ENCODE assay signal across 13 mouse cellular contexts in genomic region chr14:54736555-54737552, GRCm38 (mm10). TPM values are rescaled to one million over a fixed set of nuclear protein-coding genes. Genes with fewer than 3 reads are reported as not detected.
A peak's percentile ranks its signal among the peaks of the same experiment; 100 is the strongest.
DNase-seq lines count a peak whose midpoint lies in the region; ATAC-seq lines count a peak whose summit lies in the region.
"Had no signal": no experiment of that assay in that cellular context is flagged by ENCODE, and none has a peak within 500 bp of the region (broad histone marks: within the 10 kb centered on the region; RNA-seq: fewer than 3 reads in every experiment).

No protein-coding gene starts in this region.

- no peak overlapping the region for H3K4me2 ChIP-seq in midbrain, embryonic 15.5 days
- H3K4me2 ChIP-seq: kidney, embryonic 15.5 days; liver, embryonic 13.5 days; stomach, embryonic 15.5 days had no signal

- no peak for DNase-seq in frontal cortex, postnatal 25 days (ENCODE audit: low spot score in 2 of 2)
- peak; percentile 44 for DNase-seq in NIH3T3 (ENCODE audit: low read depth)
- DNase-seq in frontal cortex, postnatal 10 days (ENCODE audit: low spot score in 2 of 2) = peak; percentile 34 to 54
- DNase-seq in lung, postnatal 14 days = no peak
- no peak for DNase-seq in ovary, postnatal 14 days (ENCODE audit: low spot score)
- DNase-seq: liver, embryonic 13.5 days had no signal

- no peak overlapping the region for H3K9ac ChIP-seq in midbrain, embryonic 15.5 days
- H3K9ac ChIP-seq: kidney, embryonic 15.5 days; liver, embryonic 13.5 days; stomach, embryonic 15.5 days had no signal

- ATAC-seq in frontal cortex, adult (ENCODE audit: low TSS enrichment) = peak; percentile 68
- ATAC-seq in midbrain, embryonic 15.5 days (replicated peaks) = peak; percentile 78
- ATAC-seq in erythroblast, adult 5-6 weeks (replicated peaks; ENCODE audit: low FRiP score, poor library complexity, severe bottlenecking) = no peak

- peaks cover 11% of the 10 kb centered on the region for H3K4me1 ChIP-seq in midbrain, embryonic 15.5 days
- H3K4me1 ChIP-seq: stomach, embryonic 15.5 days had no signal

- H3K27me3 ChIP-seq in midbrain, embryonic 15.5 days (replicated peaks) = no peaks in the 10 kb centered on the region
- H3K27me3 ChIP-seq: kidney, embryonic 15.5 days; liver, embryonic 13.5 days; stomach, embryonic 15.5 days had no signal

- H3K9me3 ChIP-seq in midbrain, embryonic 15.5 days = no peaks in the 10 kb centered on the region
- H3K9me3 ChIP-seq: kidney, embryonic 15.5 days; liver, embryonic 13.5 days; stomach, embryonic 15.5 days had no signal

- no peak overlapping the region for H3K4me3 ChIP-seq in midbrain, embryonic 15.5 days
- H3K4me3 ChIP-seq: kidney, embryonic 15.5 days; liver, embryonic 13.5 days; stomach, embryonic 15.5 days had no signal

- H3K36me3 ChIP-seq in midbrain, embryonic 15.5 days (replicated peaks) = no peaks in the 10 kb centered on the region
- H3K36me3 ChIP-seq: kidney, embryonic 15.5 days; liver, embryonic 13.5 days; stomach, embryonic 15.5 days had no signal

- peak overlapping the region; percentile 42; the same call in 1 of the 2 replicates for H3K27ac ChIP-seq in midbrain, embryonic 15.5 days
- H3K27ac ChIP-seq: kidney, embryonic 15.5 days; liver, embryonic 13.5 days; stomach, embryonic 15.5 days had no signal

- WGBS in midbrain, embryonic 15.5 days = 35% methylated on average over 14 of the region's 14 CpGs

RNA-seq across cellular contexts. Expression of gene Cebpe, which starts 24.9 kb away (rescaled TPM):
- 0.13 TPM in 1 of 2 replicates, not detected in the other for polyA plus RNA-seq in midbrain, embryonic 15.5 days (2015; fragmentation: Nextera tagmentation; extraction: Ambion mirVana)
- total RNA-seq in erythroblast, adult 5-6 weeks (2015; ENCODE audit: low replicate concordance) = 22.4 and 29.4 TPM in 2 replicates
- 27.7 and 53.0 TPM in 2 replicates for total RNA-seq in erythroblast, adult 5-6 weeks (2017; ENCODE audit: low replicate concordance)
- total RNA-seq: gastrocnemius, postnatal 36 days had no signal
- polyA plus RNA-seq: C2C12 had no signal

RNA-seq across cellular contexts. Expression of gene Gm29776, which starts 38.2 kb away (rescaled TPM):
- 0.32 and 0.37 TPM in 2 replicates for polyA plus RNA-seq in midbrain, embryonic 15.5 days (2015; fragmentation: Nextera tagmentation; extraction: Ambion mirVana)
- not detected in 2 replicates for total RNA-seq in erythroblast, adult 5-6 weeks (2015; ENCODE audit: low replicate concordance)
- total RNA-seq in erythroblast, adult 5-6 weeks (2017; ENCODE audit: low replicate concordance) = not detected in 2 replicates
- total RNA-seq: gastrocnemius, postnatal 36 days had no signal
- polyA plus RNA-seq: C2C12 had no signal

RNA-seq across cellular contexts. Expression of gene Slc7a8, which starts 44.9 kb away (rescaled TPM):
- 8.9 and 9.9 TPM in 2 replicates for polyA plus RNA-seq in midbrain, embryonic 15.5 days (2015; fragmentation: Nextera tagmentation; extraction: Ambion mirVana)
- total RNA-seq in erythroblast, adult 5-6 weeks (2015; ENCODE audit: low replicate concordance) = 7.7 and 10.8 TPM in 2 replicates
- total RNA-seq in erythroblast, adult 5-6 weeks (2017; ENCODE audit: low replicate concordance) = 1.4 and 1.8 TPM in 2 replicates
- polyA plus RNA-seq: C2C12 had no signal

RNA-seq across cellular contexts. Expression of gene Acin1, which starts 50.1 kb away (rescaled TPM):
- 145 TPM in 2 replicates for polyA plus RNA-seq in midbrain, embryonic 15.5 days (2015; fragmentation: Nextera tagmentation; extraction: Ambion mirVana)
- total RNA-seq in erythroblast, adult 5-6 weeks (2015; ENCODE audit: low replicate concordance) = 173 and 217 TPM in 2 replicates
- 369 and 562 TPM in 2 replicates for total RNA-seq in erythroblast, adult 5-6 weeks (2017; ENCODE audit: low replicate concordance)

RNA-seq across cellular contexts. Expression of gene 1700123O20Rik, which starts 50.8 kb away (rescaled TPM):
- polyA plus RNA-seq in midbrain, embryonic 15.5 days (2015; fragmentation: Nextera tagmentation; extraction: Ambion mirVana) = 65.5 and 65.6 TPM in 2 replicates
- total RNA-seq in erythroblast, adult 5-6 weeks (2015; ENCODE audit: low replicate concordance) = 22.7 and 25.5 TPM in 2 replicates
- total RNA-seq in erythroblast, adult 5-6 weeks (2017; ENCODE audit: low replicate concordance) = 18.1 and 25.8 TPM in 2 replicates

Comparison
In these comparisons a context has a peak if more than half of its experiments do, and no peak if none do; other contexts are left out.
1. DNase-seq: peak in NIH3T3 (single experiment) and frontal cortex, postnatal 10 days (2 of 2); none in frontal cortex, postnatal 25 days (0 of 2), lung, postnatal 14 days (single experiment) and ovary, postnatal 14 days (single experiment).